Mouse (Mus musculus) CD4-positive, CD25-positive, alpha-beta regulatory T cell, adult 2 months (primary cell): ENCODE measurements at regions not wholly inside any gene's neighbourhood (a gene's known extent, or its start where the extent isn't known, plus 50 kb on each side); places are given as distances from the start of the nearest gene placed in this dataset.

Experiments used
- DNase-seq: peaks from one replicate; pipeline ENCODE4 v3.0.0-alpha.2; 2012; ENCODE audit warnings: low read depth, low spot score

DNA sequence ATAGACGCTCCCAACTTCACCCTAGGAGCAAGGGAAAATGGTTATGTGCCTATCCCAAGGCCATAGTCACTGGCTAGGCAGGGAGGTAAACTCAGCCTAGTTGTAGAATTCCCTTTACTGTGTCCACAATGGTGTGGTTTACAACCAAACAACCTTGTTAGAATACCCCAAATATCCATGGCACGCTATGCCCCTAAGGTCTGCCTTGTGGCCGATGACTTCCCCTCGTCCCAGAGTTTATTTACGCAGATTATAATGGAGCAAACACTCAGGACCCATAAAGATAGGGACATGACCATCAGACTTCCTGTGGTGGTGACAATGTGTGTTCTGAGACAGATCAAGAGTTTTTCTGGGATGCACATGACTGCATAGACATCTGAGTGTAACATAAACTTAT is 231.5 kb upstream of the Vstm2b start:
- DNase-seq, result no peak

DNA sequence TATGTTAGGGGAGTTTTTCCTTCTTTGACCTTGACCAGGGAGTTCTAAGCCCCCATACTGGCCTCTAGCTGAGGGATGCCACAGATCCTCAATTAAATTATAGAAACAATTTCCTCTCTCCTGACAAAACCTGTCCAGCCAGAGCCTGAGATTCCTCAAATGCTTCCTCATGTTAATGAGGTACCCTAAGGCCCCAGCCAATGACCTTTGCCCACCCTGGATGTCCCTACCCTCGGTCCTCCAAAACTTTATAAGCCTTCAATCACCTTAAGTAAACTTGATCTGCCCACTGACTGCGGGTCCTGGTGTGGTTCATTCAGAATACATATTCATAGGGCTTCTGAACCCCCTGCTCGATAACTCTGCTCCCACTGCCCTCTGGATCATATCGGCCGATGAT is 227.7 kb upstream of the Vstm2b start:
- DNase-seq, result no peak

DNA sequence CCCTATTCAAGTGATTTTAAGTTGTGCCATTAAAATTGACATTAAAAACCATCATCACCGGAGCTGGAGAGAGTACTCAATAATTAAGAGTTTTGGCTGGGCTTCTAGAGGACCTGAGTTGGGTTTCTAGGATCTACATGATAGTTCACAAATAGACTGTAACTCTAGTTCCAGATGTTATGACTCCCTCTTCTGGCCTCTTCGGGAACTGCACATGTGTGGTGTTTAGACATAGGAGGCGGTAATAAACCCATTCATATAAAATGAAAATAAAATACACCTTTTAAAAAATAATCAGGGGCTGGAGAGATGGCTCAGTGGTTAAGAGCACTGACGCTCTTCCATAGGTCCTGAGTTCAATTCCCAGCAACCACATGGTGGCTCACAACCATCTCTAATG is 227.1 kb upstream of the Vstm2b start:
- no peak for DNase-seq

DNA sequence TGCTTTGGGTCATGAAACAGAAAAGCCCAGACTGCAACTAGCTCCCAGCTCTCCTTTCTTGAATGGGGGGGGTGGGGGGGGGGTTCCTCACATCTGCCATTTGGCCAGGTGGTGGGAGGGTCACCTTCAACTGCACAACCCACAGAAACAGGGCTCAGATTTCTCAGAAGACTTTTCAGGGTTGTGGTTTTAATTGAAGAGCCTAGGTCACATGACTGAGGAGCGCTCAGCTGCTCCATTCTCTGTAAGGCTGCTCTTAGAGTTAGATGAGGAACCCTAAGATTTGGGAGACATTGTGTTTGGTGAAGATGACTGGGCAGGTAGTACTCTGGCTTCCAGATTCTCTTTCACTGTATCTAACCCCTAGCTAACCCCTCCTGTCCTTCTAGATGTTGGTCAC is 225.8 kb upstream of the Vstm2b start:
- no peak for DNase-seq

DNA sequence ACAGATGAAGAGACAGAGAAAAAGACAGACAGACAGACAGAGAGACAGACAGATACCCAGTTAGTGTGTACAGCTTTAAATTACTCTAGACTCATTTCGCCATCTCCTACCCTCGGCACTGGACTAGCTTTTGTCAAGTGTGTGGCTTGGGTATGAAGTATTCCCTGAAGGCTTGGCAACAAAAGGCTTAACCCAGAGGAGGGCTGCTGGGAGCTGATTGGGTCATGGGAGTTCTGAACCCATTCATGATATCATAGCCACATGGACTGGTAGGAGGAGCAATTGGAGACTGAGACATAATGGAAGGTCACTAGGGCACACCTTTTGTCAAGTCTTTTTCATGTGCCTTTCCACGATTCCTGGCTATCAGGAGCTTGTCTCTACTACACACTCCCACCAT is 223.7 kb upstream of the Vstm2b start:
- no peak for DNase-seq

DNA sequence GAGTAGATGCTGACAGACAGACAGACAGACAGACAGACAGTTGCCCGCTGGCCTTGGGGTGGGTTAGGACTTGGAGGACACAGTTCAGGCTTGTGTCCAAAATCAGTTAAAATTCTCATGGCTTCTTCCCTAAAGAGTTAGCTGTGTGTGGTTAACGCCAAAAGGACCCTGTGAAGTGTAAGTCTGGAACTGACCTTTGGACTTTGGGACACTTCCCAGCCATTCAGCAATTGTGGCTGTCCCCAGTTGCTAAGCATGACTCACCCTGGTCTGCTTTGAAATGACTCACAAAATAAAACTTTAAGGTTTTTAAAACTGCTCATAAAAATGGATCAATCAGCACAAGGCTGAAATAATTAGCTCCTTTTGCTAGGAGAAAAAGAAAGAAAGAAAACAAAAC is 220.5 kb upstream of the Vstm2b start:
- no peak for DNase-seq

DNA sequence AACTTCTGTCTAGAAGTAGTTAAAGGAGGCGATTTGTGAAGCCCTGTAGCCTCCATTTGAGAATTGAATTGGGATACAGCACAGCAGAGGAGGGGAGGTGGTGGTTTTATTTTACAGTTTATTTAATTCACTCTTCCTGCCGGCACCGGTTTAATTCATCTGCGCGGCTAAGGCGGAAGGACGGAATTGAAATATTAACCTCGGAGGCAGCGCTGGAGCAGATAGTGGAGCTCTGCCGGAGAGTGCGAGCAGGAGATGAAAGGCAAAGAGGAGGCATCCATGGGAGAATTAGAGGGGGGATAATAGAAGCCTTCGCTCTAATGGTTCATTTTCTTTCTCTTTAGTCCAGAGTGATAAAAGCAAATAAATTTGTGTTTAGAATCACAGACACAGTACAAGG is 217.6 kb upstream of the Vstm2b start:
- no peak for DNase-seq

DNA sequence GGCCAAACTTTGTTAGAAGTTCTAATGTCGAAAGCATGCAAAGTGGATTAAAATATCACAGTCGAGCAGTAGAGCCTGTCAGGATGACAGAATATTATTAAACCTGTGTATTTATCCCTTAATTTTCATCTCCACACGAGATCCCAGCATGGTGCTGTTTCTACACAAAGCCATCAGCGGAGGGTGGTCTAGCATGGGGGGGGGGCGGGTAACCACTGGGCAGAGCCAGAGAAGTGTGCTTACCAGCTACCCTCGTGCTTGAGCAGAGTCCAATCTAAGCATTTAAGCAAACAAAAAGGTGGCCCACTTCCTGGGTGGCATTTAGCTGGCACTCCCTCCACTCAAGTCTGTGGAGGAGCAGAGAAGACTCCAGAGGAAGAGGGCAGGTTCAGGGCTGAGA is 217.1 kb upstream of the Vstm2b start:
- DNase-seq, result no peak

DNA sequence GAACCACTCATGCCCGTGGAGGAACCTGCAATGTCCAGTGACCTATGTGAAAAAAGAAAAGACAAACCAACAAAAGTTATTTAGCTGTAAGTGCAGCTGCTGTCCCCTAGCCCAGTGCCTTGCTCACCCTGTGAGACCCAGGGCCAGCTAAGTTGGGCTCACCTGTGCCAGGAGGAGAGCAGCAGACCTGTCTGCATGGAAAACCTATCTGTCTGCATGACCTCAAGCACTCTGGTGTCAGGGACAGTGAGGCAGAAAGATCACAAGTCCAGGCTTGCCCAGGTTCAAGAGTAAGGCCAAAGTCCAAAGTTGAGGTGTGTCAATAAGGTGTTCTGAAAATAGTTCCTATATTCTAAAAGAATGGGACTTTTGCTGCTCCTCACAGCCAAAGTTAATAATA is 215.0 kb upstream of the Vstm2b start:
- DNase-seq, result no peak

DNA sequence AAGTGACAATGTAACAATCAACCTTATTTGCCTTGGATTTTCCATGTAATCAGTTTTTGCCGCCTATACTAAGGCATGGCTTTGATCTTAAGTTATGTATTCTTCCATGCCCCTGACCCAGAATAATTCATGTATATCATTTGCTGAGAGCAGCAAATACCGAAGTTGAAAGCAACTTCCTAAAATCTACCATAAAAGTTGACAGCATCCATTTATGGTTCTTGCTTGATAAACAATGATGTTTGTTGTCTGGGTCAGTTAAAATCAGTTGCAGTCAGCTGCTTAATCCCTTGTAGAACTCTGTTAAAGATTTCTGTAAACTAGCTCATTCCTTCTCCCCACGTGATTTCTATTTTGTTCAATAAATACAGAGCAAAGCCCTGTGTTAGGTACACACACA is 214.5 kb upstream of the Vstm2b start:
- DNase-seq, result no peak

DNA sequence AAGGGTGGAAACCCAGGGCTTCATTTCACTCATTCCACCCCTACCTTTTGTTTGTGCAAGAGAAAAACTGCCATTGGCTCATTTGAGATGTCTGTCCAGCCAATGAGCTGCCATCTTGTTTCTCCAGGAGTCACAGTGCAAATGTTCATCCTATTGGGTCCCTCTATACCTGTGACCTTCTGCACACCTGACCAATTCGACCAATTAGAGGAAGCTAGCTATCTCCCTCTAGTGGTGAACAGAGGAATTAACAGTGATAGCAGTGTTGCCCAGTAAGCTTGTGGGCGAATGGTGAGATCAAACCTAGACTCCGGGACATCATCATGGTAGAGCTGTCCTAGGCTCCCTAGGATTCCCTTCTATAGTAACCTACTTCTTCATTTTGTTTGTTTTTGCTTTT is 211.1 kb upstream of the Vstm2b start:
- no peak for DNase-seq

DNA sequence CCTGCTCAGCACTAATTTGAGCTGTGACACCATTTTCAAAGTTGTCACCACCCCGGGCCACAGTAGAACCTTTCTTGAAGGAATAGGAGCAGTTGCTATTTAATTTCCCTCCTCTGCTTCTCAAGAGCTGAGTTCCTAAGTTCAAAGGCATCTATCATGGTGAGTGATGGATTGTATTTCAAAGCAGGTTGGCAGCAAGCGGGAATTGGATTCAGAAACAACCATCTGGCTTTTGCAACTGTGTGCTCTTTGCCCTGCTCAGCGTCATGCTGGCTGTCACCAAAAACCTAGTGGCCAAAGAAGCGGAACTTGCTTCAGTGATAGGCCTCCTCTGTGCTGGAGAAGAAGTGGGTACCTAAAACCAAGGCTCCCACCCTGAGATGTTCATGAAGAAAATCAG is 209.6 kb upstream of the Vstm2b start:
- no peak for DNase-seq

DNA sequence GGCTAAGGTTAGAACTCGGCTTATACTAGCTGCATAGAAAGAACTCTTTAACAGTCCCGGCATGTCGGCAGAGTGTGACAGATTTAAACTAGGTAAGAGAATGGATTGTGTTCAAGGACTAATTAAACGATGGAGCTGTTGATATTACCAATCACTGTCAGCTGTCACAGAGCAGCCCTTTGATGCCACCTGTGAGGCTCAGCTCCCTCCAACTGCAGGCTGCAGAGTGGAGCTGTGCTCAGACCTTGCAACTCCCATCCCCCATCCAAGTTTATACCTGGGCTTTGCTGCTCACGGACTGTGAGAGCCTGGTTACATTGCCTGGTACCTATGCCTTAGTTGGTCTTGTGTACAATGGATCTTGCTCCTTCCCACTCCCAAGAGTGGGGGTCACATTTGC is 204.4 kb upstream of the Vstm2b start:
- no peak for DNase-seq

DNA sequence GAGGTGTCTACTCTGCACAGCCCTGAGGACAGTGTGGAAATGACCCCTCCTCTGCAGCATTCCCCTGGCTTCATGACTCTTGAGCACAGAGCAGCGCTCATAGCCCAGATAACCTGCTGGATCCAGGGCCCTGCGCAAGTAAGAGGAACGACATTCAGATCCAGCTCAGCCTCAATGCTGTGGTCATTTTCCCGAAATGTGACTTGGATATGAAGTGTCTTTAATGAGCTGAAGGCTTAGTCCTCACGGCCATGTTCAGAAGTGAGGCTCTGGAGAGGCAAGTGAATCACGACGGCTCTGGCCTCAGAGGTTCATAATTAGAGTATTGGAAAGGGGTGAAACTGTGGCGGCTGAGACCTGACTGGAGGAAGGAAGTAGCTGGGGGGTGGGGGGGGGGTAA is 200.6 kb upstream of the Vstm2b start:
- DNase-seq, result no peak

DNA sequence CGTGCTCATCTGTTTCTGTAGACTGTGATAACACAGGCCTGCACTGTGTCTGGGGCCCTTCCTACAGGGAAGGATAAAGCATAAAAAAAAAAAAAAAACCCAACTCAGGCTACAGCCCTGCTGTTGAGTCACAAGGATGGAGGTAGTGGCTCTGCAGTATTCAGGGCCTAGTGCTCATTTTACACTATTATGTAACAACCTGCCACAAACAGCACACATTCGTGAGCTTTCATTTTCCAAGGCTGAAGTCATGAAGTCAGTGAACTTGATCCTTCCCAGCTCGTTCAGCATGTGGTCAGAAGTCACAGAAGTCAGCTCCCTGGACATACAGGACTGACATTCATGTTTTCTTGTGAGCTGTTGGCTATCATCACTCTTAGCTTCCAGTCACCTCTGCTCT is 199.8 kb upstream of the Vstm2b start:
- DNase-seq, result no peak

DNA sequence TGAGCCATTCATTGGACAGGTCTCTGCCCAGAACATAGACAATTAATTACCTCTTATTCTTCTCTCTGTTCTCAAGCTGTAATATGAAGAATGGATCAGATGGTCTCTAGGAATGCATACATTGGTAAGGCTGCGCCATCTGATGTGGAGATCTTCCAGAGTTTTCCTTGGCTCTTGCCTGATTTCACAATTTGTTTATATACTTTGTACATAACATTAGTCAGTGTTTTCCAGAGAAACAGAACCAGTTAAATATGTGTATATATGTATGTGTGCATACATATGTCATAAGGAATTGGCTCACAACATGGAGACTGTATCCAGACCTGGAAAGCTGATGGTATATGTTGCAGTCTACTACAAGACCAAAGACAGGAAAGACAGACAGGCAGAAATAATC is 198.5 kb upstream of the Vstm2b start:
- no peak for DNase-seq

DNA sequence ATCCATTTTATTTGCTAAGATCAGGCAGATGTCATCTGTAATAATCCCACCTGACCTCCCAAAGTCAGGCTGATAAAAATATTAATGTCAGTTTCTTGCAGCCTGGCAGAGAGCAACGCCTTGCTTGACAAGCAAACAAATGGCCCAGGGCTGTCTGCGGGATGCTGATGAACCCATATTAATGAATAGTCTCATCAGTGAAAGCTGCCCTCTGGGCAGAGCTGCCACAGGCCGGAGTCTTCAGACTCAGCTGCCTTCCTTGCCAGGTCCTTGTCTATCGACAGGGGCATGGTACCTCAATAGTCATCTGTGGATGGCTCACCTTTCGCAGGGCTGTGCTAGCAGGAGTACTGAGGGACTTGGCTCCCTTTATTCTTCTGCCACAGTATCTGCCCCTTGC is 197.5 kb upstream of the Vstm2b start:
- no peak for DNase-seq

DNA sequence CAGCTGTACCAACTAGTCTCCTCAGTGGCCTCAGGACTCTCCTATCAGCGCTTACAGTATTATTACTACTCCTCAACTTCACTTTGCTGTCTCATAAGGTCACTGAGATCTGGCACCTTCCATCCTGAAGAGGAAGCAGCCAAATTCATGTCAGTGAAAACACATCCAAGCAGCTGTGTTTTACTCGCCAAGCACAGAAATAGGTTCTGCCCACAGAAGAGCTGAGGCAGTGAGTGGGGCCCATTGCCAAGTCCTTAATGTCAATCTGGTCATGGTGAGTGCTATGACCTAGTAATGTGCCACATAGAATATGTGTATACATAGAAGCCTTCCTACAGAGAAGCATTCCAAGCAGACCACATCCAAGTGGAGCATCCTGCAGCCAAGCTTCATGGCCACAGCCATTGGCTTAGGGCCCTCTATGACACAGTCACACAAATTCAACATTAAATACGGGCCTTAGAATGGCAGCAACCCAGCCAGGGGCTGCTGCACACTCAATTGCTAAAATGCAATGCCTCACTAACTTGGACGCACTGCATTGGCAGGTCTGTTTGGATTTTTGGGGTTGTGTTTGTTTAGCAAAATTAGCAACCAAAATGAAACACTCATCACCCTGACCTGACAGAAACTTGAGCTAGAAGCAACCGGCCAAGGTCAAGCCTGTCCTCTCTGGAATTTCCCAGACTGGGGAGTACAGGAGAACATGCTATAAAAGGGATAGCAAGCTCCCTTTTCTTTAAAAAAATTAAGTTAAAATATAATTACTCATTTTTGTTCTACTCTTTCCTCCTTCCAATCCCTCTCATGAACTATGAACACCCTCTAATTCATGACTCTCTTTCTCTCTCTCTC is 195.7 kb upstream of the Vstm2b start:
- no peak for DNase-seq

DNA sequence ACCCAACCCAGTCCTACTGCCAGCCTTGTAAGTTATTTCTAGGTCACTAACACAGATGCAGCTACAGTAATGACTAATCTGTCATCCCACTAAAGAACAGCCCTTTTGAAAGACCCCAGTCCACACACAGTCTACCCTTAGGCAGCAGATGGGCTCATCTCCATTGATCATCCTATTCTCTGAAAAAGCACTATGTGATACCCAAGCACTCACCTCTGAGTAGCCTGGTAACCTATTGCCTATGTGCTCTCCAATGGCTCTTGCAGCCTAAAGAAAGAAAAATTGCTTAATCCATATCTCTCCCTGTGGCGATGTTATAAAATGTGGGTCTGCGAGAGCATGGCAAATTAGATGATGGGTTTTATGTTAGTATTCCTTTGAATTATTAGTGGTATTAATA is 189.9 kb upstream of the Vstm2b start:
- DNase-seq, result no peak

DNA sequence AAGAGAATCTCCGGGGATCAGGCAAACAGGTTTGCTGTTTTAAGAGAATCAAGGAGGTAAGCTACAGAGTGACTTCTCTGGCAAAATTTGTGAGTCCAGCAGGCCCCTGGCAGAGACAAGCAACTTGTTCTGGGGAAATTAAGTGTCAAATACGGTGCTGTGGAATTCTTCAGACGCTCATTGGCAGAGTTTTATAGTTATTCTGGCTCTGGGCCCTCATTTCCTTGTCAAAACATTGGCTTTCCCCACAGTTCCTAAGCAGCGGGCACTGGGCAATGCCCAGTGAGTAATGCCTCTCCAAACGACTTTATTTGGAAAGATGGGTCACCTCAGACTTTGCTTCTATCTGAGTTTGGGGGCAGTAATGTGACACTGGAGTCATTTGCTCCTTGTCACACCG is 180.1 kb upstream of the Vstm2b start:
- no peak for DNase-seq

DNA sequence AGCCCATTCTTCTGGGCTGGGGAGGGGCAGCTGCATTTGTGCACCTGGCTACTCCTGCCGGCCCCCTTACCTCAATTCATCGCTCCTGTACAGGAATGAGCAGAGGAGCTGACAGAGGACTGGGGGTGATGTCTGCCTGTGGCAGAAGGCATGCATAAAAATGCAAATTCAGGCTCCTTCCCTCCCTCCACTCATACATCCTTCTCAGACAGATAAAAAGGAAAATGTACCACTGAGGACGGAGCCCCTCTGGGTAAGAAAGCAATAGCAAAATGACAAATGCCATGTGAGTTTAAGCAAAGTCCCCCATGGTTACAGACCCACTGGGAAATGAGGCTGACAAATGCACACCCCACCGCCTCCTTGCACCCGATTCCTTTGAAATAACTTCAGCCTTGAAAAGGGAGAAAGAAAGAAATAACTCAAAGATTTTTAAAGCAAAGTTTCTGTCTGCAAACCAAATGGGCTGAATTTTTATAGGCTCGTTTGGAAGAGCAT is 161.1 kb upstream of the Vstm2b start:
- no peak for DNase-seq

DNA sequence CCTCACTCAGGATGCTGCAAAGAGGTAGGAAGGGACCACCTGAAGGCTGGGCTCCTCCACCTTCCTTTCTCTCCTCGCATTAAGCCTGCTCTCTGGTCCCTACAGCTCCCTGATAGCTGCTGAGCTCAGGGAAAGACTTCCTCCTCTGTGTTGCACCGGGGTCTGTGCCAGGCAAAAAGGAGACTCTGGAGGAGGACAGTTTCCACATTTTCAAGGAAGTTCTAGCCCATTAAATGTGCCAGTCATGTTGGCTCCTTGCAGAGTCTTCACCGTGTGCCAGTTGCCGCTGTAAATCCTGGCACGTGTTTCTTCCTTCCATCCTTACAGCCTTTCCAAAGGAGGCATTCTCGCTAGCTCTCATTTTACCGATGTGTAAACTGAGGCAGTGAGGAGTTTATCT is 160.6 kb upstream of the Vstm2b start:
- no peak for DNase-seq

DNA sequence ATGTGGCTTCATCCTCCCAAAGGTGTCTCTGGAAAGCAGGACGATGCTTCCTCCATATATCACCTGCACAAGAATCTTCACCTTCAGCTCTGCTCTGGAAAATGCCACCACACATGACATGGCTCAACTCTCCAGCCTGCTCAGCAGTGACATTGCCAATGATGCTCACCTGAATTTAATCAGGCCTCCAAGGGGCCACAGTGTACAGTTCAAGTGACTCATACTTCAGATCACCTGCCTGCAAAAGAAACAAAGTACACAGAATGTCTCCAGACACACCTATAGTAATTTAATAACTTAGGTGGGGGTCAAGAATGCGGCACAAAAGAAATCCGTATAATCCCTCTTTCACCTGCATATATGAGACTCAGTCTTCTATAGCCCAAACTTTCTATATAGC is 160.0 kb upstream of the Vstm2b start:
- no peak for DNase-seq
